Mouse (Mus musculus): ENCODE results near the gene Phospho1. TPM values are rescaled to one million over a fixed set of nuclear protein-coding genes. Genes with fewer than 3 reads are reported as not detected.
"Not testable (repeated sequence)": the region's sequence is repeated elsewhere in the genome, so short reads cannot be mapped to it uniquely, and the experiment has no call there.

Gene Phospho1
- total RNA-seq, 2 experiments from 2014 or later, result 69.9 to 71.8 TPM

- no peak for DNase-seq (ENCODE audit: low spot score in 2 of 2)
- intact Hi-C loops (cut with DNase I), result loop anchor here (10.0 kb wide), 1 partner anchor 166 kb away; no protein-coding TSS in a partner anchor
Observed at GRCm38 (mm10) chr11:95850898-95851297, 26.6 kb downstream of the Phospho1 start.

GRCm38 (mm10) chr11:95853684-95854083 is 29.4 kb downstream of the Phospho1 start:
- intact Hi-C loops (cut with DNase I), result loop anchor here (1.0 to 10.0 kb wide), 2 partner anchors 25 to 169 kb away; no protein-coding TSS in a partner anchor
- no peak for DNase-seq (ENCODE audit: low spot score in 2 of 2)

- no peak for DNase-seq (ENCODE audit: low spot score in 2 of 2)
- intact Hi-C loops (cut with DNase I), result loop anchor here (5.0 to 10.0 kb wide), 2 partner anchors 173 to 220 kb away; partner anchors contain the start of gene Atp5g1
Observed at GRCm38 (mm10) chr11:95857306-95857705, 33.0 kb downstream of the Phospho1 start.

GRCm38 (mm10) chr11:95857716-95858527 is 33.6 kb downstream of the Phospho1 start:
- intact Hi-C loops (cut with DNase I), result loop anchor here (2.0 to 10.0 kb wide), 3 partner anchors 33 to 219 kb away; partner anchors contain the start of genes Atp5g1 and Phospho1
- peak in 1 of 2 experiments; percentile 53 for DNase-seq (ENCODE audit: low spot score in 2 of 2)

GRCm38 (mm10) chr11:95858528-95859467 is 34.5 kb downstream of the Phospho1 start:
- intact Hi-C loops (cut with DNase I), result loop anchor here (2.0 to 10.0 kb wide), 3 partner anchors 34 to 219 kb away; partner anchors contain the start of genes Atp5g1 and Phospho1

GRCm38 (mm10) chr11:95859468-95859855 is 35.2 kb downstream of the Phospho1 start:
- intact Hi-C loops (cut with DNase I), result loop anchor here (2.0 to 10.0 kb wide), 3 partner anchors 35 to 218 kb away; partner anchors contain the start of genes Atp5g1 and Phospho1
- peak in 1 of 2 experiments; percentile 78 for DNase-seq (ENCODE audit: low spot score in 2 of 2)

More at GRCm38 (mm10) chr11:95858528-95859467, 34.5 kb downstream of the Phospho1 start:
- peak; percentile 96 to 99 for DNase-seq (ENCODE audit: low spot score in 2 of 2)

GRCm38 (mm10) chr11:95860071-95860490 is 35.8 kb downstream of the Phospho1 start:
- intact Hi-C loops (cut with DNase I), result no loop called here
- DNase-seq (ENCODE audit: low spot score in 2 of 2), result no peak

- DNase-seq (ENCODE audit: low spot score in 2 of 2), result no peak
- intact Hi-C loops (cut with DNase I), result no loop called here
Observed at GRCm38 (mm10) chr11:95861397-95861796, 37.1 kb downstream of the Phospho1 start.

- no peak for DNase-seq (ENCODE audit: low spot score in 2 of 2)
- intact Hi-C loops (cut with DNase I), result no loop called here
Observed at GRCm38 (mm10) chr11:95869442-95869841, 45.1 kb downstream of the Phospho1 start.

- no peak for DNase-seq (ENCODE audit: low spot score in 2 of 2)
- intact Hi-C loops (cut with DNase I), result no loop called here
Observed at GRCm38 (mm10) chr11:95869918-95870470, 45.7 kb downstream of the Phospho1 start.

GRCm38 (mm10) chr11:95875804-95876203 is 51.5 kb downstream of the Phospho1 start:
- intact Hi-C loops (cut with DNase I), result loop anchor here (5.0 kb wide), 1 partner anchor 101 kb away; no protein-coding TSS in a partner anchor
- no peak for DNase-seq (ENCODE audit: low spot score in 2 of 2)

- intact Hi-C loops (cut with DNase I), result loop anchor here (5.0 kb wide), 1 partner anchor 101 kb away; no protein-coding TSS in a partner anchor
- DNase-seq (ENCODE audit: low spot score in 2 of 2), result peak; percentile 25 to 32
Observed at GRCm38 (mm10) chr11:95876296-95876695, 52.0 kb downstream of the Phospho1 start.

GRCm38 (mm10) chr11:95879861-95880260 is 55.6 kb downstream of the Phospho1 start:
- intact Hi-C loops (cut with DNase I), result loop anchor here (5.0 kb wide), 1 partner anchor 97 kb away; no protein-coding TSS in a partner anchor
- DNase-seq (ENCODE audit: low spot score in 2 of 2), result not testable (repeated sequence)

Other genes starting within 250 kb of the Phospho1 start
- gene Ngfr, start 236.8 kb upstream of the Phospho1 start, total RNA-seq (2021), result 1 to 10 TPM; 1.1 to 1.7 TPM
- 10 to 100 TPM; 80.2 to 81.4 TPM for gene Phb, start 157.5 kb upstream of the Phospho1 start, total RNA-seq (2021)
- gene Zfp652, start 111.8 kb upstream of the Phospho1 start, total RNA-seq (2021), result 10 to 100 TPM; 38.7 to 44.2 TPM
- gene B130006D01Rik, start 100.9 kb upstream of the Phospho1 start, total RNA-seq (2021), result 1 to 10 TPM in 1 of 2 experiments, under 1 TPM in 1; 0.73 to 1.9 TPM
- 1 to 10 TPM; 2.6 to 3.2 TPM for gene Gngt2, start 12.7 kb downstream of the Phospho1 start, total RNA-seq (2021)
- gene Abi3, start 18.0 kb downstream of the Phospho1 start, total RNA-seq (2021), result 1 to 10 TPM; 6.4 to 6.5 TPM
- gene B4galnt2, start 90.4 kb downstream of the Phospho1 start, total RNA-seq (2021), result not detected
- gene Igf2bp1, start 181.4 kb downstream of the Phospho1 start, total RNA-seq (2021), result under 1 TPM; 0.18 to 0.34 TPM
- not detected for gene Gip, start 200.0 kb downstream of the Phospho1 start, total RNA-seq (2021)
- gene Snf8, start 210.4 kb downstream of the Phospho1 start, total RNA-seq (2021), result 10 to 100 TPM; 95.0 to 97.4 TPM
- gene Ube2z, start 240.9 kb downstream of the Phospho1 start, total RNA-seq (2021), result 10 to 100 TPM; 54.9 to 58.7 TPM